Mouse (Mus musculus) 416B (cell line): ENCODE measurements around the gene Slc22a23.

ENCODE experiments used
- DNase-seq: peaks from one replicate; pipeline ENCODE4 v3.0.0; 2011; ENCODE audit warnings: low read depth

Slc22a23 gene

GRCm38 (mm10) chr13:34132875-34133274, 212.1 kb downstream of the Slc22a23 start:
- no peak for DNase-seq

DNA sequence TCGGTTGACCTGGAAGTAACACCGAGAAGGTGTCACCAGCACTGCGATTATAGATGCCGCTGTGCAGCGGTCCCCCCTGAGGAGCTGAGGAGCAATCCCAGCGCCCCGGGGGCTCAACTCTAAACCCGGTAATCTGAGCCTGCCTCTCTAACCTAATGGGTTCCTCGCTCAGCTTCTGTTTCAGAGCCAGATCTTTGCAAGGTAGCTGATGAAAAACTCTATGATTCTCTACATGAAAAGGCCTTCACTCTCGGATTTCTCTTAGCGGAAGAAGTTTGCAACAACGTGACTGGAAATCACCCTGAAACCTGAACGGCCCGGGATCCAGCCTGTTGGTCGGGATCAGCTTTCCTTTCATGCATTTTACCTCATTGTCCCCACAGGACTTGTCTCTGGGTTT, 212.7 kb downstream of the Slc22a23 start:
- DNase-seq, result no peak

- no peak for DNase-seq
Measured at GRCm38 (mm10) chr13:34131708-34132060, 213.3 kb downstream of the Slc22a23 start.

- no peak for DNase-seq
Measured at GRCm38 (mm10) chr13:34131011-34131707, 213.8 kb downstream of the Slc22a23 start.

DNA sequence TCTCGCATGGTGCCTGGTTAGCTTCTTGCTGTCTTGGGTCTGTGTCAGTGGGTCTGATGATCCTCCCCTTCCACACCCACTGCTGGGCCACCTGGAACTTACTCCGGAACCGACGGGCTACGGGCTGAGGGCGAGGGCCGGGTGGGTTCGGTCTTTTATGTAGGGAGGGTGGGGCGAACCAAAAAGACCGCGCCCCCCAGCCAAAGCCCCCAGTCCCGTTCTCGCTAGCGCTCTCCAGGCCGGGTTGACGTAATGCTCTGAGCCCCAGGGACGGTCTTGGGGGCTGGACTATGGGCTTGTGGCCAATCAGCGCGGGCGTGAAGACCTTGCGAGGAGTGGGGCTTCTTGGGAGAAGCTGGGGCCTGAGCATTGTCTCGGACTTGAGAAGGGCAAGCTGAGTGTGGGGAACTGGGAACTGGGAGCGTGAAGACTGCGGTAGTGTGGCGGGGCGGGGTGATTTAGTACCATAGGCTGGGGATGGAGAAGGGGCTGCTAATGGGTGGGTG, 214.7 kb downstream of the Slc22a23 start, which contains the start of gene Tubb2b:
Gene Tubb2b (minus strand): TSS at position 241 of the 506 bp plus-strand sequence.
- no peak for DNase-seq

DNA sequence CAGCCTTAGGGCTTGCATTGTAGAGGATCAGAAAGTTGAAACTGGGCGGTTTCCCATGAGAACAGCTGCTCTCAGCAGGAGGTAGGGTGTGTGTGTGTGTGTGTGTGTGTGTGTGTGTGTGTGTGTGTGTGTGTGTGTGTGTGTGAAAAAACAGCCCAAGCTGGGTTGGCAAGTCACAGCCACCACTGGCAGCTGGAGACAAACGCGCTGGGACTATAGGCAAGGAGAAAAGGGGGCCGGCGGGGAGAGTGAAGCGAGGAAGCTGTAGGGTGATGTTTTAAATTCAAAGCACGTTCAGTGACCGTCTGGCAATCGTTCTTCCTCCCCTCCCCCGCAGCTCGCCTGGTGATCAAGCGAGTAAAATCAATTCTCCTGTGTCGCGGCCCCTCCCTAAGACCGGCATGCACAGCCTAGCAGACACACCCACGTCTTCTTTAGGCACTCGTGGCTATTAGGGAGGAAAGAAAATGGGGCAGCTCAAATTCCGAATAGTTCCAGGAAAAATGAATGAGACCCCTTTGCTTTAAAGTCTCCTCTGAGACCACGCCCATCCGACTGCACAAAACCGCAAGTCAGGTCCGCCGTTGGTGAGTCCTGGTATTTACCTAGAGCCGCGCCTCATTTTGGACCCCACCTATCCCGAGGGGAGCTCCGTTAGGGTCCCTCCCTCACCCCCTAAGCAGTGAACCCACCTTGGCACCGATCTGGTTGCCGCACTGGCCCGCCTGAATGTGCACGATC, 215.3 kb downstream of the Slc22a23 start:
- DNase-seq, result no peak
